Comparison of ENCODE assay signal across 13 mouse cellular contexts in the genomic region with DNA sequence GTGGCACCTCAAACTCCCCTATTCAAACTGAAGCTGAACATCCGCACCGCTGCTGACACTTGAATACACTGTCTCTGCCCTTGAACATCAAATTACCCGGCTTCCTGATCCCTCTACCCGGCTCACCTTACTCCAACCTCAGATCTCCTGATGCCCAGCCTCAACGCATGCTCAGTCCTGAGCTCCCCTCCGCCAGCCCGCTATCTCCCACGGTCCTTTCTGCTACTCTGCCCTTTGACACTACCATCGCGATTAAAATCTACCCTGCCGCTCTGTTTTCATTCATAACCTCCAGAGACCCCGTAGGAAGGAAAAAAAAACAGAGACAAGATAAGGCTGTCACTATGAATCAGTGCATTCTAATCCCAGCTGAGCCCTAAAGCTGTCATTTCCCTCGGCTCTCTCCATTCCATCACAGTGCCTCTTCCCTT. TPM values are rescaled to one million over a fixed set of nuclear protein-coding genes. Genes with fewer than 3 reads are reported as not detected.
DNase-seq lines count a peak whose midpoint lies in the region; ATAC-seq and TF ChIP-seq lines count a peak whose summit lies in the region.
"Had no signal": no experiment of that assay in that cellular context is flagged by ENCODE, and none has a peak within 500 bp of the region (broad histone marks: within the 10 kb centered on the region; RNA-seq: fewer than 3 reads in every experiment).

No protein-coding gene starts in this region.

- H3K9me3 ChIP-seq in forebrain, embryonic 10.5 days: no peaks in the 10 kb centered on the region
- H3K9me3 ChIP-seq in forebrain, embryonic 11.5 days (ENCODE audit: control insufficient read depth, low read length): no peaks in the 10 kb centered on the region; the same call in 1 of the 2 replicates
- no peaks in the 10 kb centered on the region for H3K9me3 ChIP-seq in liver, embryonic 11.5 days (ENCODE audit: control insufficient read depth, low read length)
- H3K9me3 ChIP-seq in liver, postnatal 0 days (ENCODE audit: low read length): no peaks in the 10 kb centered on the region
- H3K9me3 ChIP-seq in limb, embryonic 13.5 days: 0 out of 2 replicates have a peak, but pooled peaks cover 3% of the 10 kb centered on the region
- H3K9me3 ChIP-seq in stomach, postnatal 0 days (ENCODE audit: control insufficient read depth, low read length): no peaks in the 10 kb centered on the region

- H3K36me3 ChIP-seq in forebrain, embryonic 10.5 days (replicated peaks): peaks cover 13% of the 10 kb centered on the region
- no peaks in the 10 kb centered on the region for H3K36me3 ChIP-seq in forebrain, embryonic 11.5 days (ENCODE audit: control insufficient read depth, insufficient read depth, low read length)
- no peaks in the 10 kb centered on the region for H3K36me3 ChIP-seq in liver, embryonic 11.5 days (ENCODE audit: control insufficient read depth, insufficient read depth, low read length)
- no peaks in the 10 kb centered on the region for H3K36me3 ChIP-seq in liver, postnatal 0 days (replicated peaks; ENCODE audit: insufficient read depth, low read length)
- peaks cover 25% of the 10 kb centered on the region for H3K36me3 ChIP-seq in limb, embryonic 13.5 days
- H3K36me3 ChIP-seq in stomach, postnatal 0 days (ENCODE audit: control insufficient read depth, insufficient read depth, low read length): no peaks in the 10 kb centered on the region

- no peak for TF ChIP-seq EP300 in liver, postnatal 0 days (IDR thresholded peaks at IDR 0.05; ENCODE audit: low read depth)
- no peak for TF ChIP-seq EP300 in stomach, postnatal 0 days (optimal IDR thresholded peaks at IDR 0.05)

- no peak overlapping the region for H3K4me2 ChIP-seq in forebrain, embryonic 11.5 days (ENCODE audit: low read depth, low read length, severe bottlenecking)
- peak overlapping the region; percentile 27; the same call in 1 of the 2 replicates for H3K4me2 ChIP-seq in liver, embryonic 11.5 days
- no peak overlapping the region for H3K4me2 ChIP-seq in liver, postnatal 0 days (ENCODE audit: low read depth, low read length)
- H3K4me2 ChIP-seq in limb, embryonic 13.5 days (replicated peaks): peak overlapping the region; percentile 37
- H3K4me2 ChIP-seq in stomach, postnatal 0 days (replicated peaks; ENCODE audit: low read depth): no peak overlapping the region

- peaks cover 11% of the 10 kb centered on the region; the same call in 1 of the 2 replicates for H3K27me3 ChIP-seq in forebrain, embryonic 10.5 days (ENCODE audit: poor library complexity, severe bottlenecking)
- no peaks in the 10 kb centered on the region for H3K27me3 ChIP-seq in forebrain, embryonic 11.5 days (ENCODE audit: control insufficient read depth, insufficient read depth, low read length)
- H3K27me3 ChIP-seq in liver, embryonic 11.5 days (replicated peaks; ENCODE audit: control insufficient read depth, insufficient read depth, low read length): no peaks in the 10 kb centered on the region
- no peaks in the 10 kb centered on the region for H3K27me3 ChIP-seq in liver, postnatal 0 days (ENCODE audit: insufficient read depth, low read length)
- H3K27me3 ChIP-seq in limb, embryonic 13.5 days: no peaks in the 10 kb centered on the region
- H3K27me3 ChIP-seq in stomach, postnatal 0 days (ENCODE audit: control insufficient read depth, insufficient read depth, low read length): no peaks in the 10 kb centered on the region

- H3K4me3 ChIP-seq in forebrain, embryonic 10.5 days: no peak overlapping the region
- H3K4me3 ChIP-seq in forebrain, embryonic 11.5 days (ENCODE audit: low read depth, low read length): no peak overlapping the region
- H3K4me3 ChIP-seq in liver, embryonic 11.5 days (ENCODE audit: low read depth, low read length): no peak overlapping the region
- no peak overlapping the region for H3K4me3 ChIP-seq in liver, postnatal 0 days (ENCODE audit: low read depth, low read length)
- no peak overlapping the region for H3K4me3 ChIP-seq in limb, embryonic 13.5 days
- no peak overlapping the region for H3K4me3 ChIP-seq in stomach, postnatal 0 days (ENCODE audit: low read depth, low read length)

- DNase-seq in forebrain, embryonic 10.5 days (ENCODE audit: extremely low spot score, low spot score): peak; percentile 13
- no peak for DNase-seq in forebrain, embryonic 11.5 days (ENCODE audit: low spot score)
- no peak for DNase-seq in liver, embryonic 11.5 days (ENCODE audit: low spot score)
- no peak for DNase-seq in liver, postnatal 0 days
- DNase-seq in stomach, postnatal 0 days (ENCODE audit: low spot score): peak; percentile 12
- no peak for DNase-seq in left cerebral cortex, adult 9 months (ENCODE audit: low spot score in 2 of 2)
- no peak for DNase-seq in lung, postnatal 25 days (ENCODE audit: low spot score)
- DNase-seq: B cell, adult 2 months; gastrocnemius, postnatal 14 days; right cerebral cortex, postnatal 14 days; thymus, adult 18-20 months had no signal

- no peak for TF ChIP-seq CTCF in liver, postnatal 0 days (IDR thresholded peaks at IDR 0.05; ENCODE audit: low read depth)
- no peak for TF ChIP-seq CTCF in stomach, postnatal 0 days (IDR thresholded peaks at IDR 0.05; ENCODE audit: low read depth)

- no peak overlapping the region for H3K9ac ChIP-seq in forebrain, embryonic 11.5 days (ENCODE audit: low read length)
- H3K9ac ChIP-seq in liver, embryonic 11.5 days (ENCODE audit: low read depth, low read length): no peak overlapping the region
- no peak overlapping the region for H3K9ac ChIP-seq in liver, postnatal 0 days (replicated peaks)
- H3K9ac ChIP-seq in limb, embryonic 13.5 days: peak overlapping the region; percentile 43
- no peak overlapping the region for H3K9ac ChIP-seq in stomach, postnatal 0 days (ENCODE audit: low read length)
- H3K9ac ChIP-seq: liver, embryonic 14.5 days had no signal

- 35% methylated on average over 13 of the region's 13 CpGs for WGBS in forebrain, embryonic 10.5 days
- 31% methylated on average over 13 of the region's 13 CpGs for WGBS in forebrain, embryonic 11.5 days
- WGBS in liver, embryonic 11.5 days: 37% methylated on average over 13 of the region's 13 CpGs
- 53% methylated on average over 13 of the region's 13 CpGs for WGBS in liver, postnatal 0 days (ENCODE audit: insufficient replicate concordance)
- 24% methylated on average over 13 of the region's 13 CpGs for WGBS in limb, embryonic 13.5 days
- WGBS in stomach, postnatal 0 days: 47% methylated on average over 13 of the region's 13 CpGs

- H3K4me1 ChIP-seq in forebrain, embryonic 10.5 days: peaks cover 32% of the 10 kb centered on the region
- H3K4me1 ChIP-seq in forebrain, embryonic 11.5 days (replicated peaks; ENCODE audit: control insufficient read depth, insufficient read depth, low read length): peaks cover 5% of the 10 kb centered on the region; the same call in 1 of the 2 replicates
- peaks cover 6% of the 10 kb centered on the region; the same call in 1 of the 2 replicates for H3K4me1 ChIP-seq in liver, embryonic 11.5 days (replicated peaks; ENCODE audit: control insufficient read depth, insufficient read depth, low read length)
- H3K4me1 ChIP-seq in liver, postnatal 0 days (ENCODE audit: insufficient read depth): no peaks in the 10 kb centered on the region
- peaks cover 75% of the 10 kb centered on the region for H3K4me1 ChIP-seq in limb, embryonic 13.5 days
- peaks cover 4% of the 10 kb centered on the region; the same call in 1 of the 2 replicates for H3K4me1 ChIP-seq in stomach, postnatal 0 days (replicated peaks; ENCODE audit: control insufficient read depth, insufficient read depth)

- H3K27ac ChIP-seq in forebrain, embryonic 10.5 days: peak overlapping the region; percentile 5; the same call in 1 of the 2 replicates
- H3K27ac ChIP-seq in forebrain, embryonic 11.5 days (ENCODE audit: low read depth, low read length): no peak overlapping the region
- H3K27ac ChIP-seq in liver, embryonic 11.5 days (ENCODE audit: low read depth, low read length): no peak overlapping the region
- H3K27ac ChIP-seq in liver, postnatal 0 days (ENCODE audit: low read depth): no peak overlapping the region
- H3K27ac ChIP-seq in limb, embryonic 13.5 days: peak overlapping the region; percentile 33; the same call in 1 of the 2 replicates
- no peak overlapping the region for H3K27ac ChIP-seq in stomach, postnatal 0 days (replicated peaks)
- H3K27ac ChIP-seq: liver, embryonic 14.5 days had no signal

- no peak for ATAC-seq in forebrain, embryonic 11.5 days (replicated peaks; ENCODE audit: low FRiP score)
- ATAC-seq in liver, embryonic 11.5 days (replicated peaks; ENCODE audit: low FRiP score): no peak
- ATAC-seq in liver, postnatal 0 days: no peak
- no peak for ATAC-seq in limb, embryonic 13.5 days (ENCODE audit: low FRiP score, low read depth)
- ATAC-seq in stomach, postnatal 0 days (ENCODE audit: low FRiP score, low TSS enrichment): no peak

RNA-seq across cellular contexts. Expression of gene Lpar1, which starts 19.5 kb away (rescaled TPM):
- 60.9 and 63.8 TPM in 2 replicates for polyA plus RNA-seq in forebrain, embryonic 10.5 days (2016; fragmentation: Nextera tagmentation; extraction: Ambion mirVana)
- polyA plus RNA-seq in forebrain, embryonic 11.5 days (2014; fragmentation: Nextera tagmentation; extraction: Ambion mirVana): 56.0 and 63.8 TPM in 2 replicates
- 21.3 and 24.7 TPM in 2 replicates for polyA plus RNA-seq in liver, embryonic 11.5 days (2014; fragmentation: Nextera tagmentation; extraction: Ambion mirVana)
- 2.4 TPM in 2 replicates for polyA plus RNA-seq in liver, postnatal 0 days (2015; fragmentation: Nextera tagmentation; extraction: Ambion mirVana)
- polyA plus RNA-seq in limb, embryonic 13.5 days (2015; fragmentation: Nextera tagmentation; extraction: Ambion mirVana): 231 and 236 TPM in 2 replicates
- polyA plus RNA-seq in stomach, postnatal 0 days (2015; fragmentation: Nextera tagmentation; extraction: Ambion mirVana): 36.4 and 37.5 TPM in 2 replicates

Comparison
In these comparisons a context has a peak if more than half of its experiments do, and no peak if none do; other contexts are left out.
1. DNase-seq: peak in forebrain, embryonic 10.5 days (single experiment) and stomach, postnatal 0 days (single experiment); none in forebrain, embryonic 11.5 days (single experiment), liver, embryonic 11.5 days (single experiment), liver, postnatal 0 days (single experiment), left cerebral cortex, adult 9 months (0 of 2) and lung, postnatal 25 days (single experiment).
2. H3K27ac ChIP-seq: peak in forebrain, embryonic 10.5 days (single experiment) and limb, embryonic 13.5 days (single experiment); none in forebrain, embryonic 11.5 days (single experiment), liver, embryonic 11.5 days (single experiment), liver, postnatal 0 days (single experiment) and stomach, postnatal 0 days (single experiment).
3. H3K4me2 ChIP-seq: peak in liver, embryonic 11.5 days (single experiment) and limb, embryonic 13.5 days (single experiment); none in forebrain, embryonic 11.5 days (single experiment), liver, postnatal 0 days (single experiment) and stomach, postnatal 0 days (single experiment).